Mouse (Mus musculus) ES-Bruce4 (cell line): ENCODE measurements around the gene Fgd2.
A peak's percentile ranks its signal among the peaks of the same experiment; 100 is the strongest.

Experiments
- CTCF ChIP-seq: IDR thresholded peaks from one replicate; pipeline ENCODE4 v1.8.1; 2011; ENCODE audit warnings: low read depth, low read length
- EP300 ChIP-seq: IDR thresholded peaks from 2 replicates; pipeline ENCODE4 v1.6.1; 2011; ENCODE audit warnings: low read depth, low read length; ENCODE audit not compliant: insufficient read depth
- POLR2A ChIP-seq: IDR thresholded peaks from one replicate; pipeline ENCODE4 v1.8.1; 2011; ENCODE audit warnings: low read length; ENCODE audit not compliant: insufficient read depth

- TF ChIP-seq CTCF (peak; percentile 94), POLR2A (no peak), EP300 (peak; percentile 44; the same call in 1 of the 2 replicates)
Observed at GRCm38 (mm10) chr17:29381472-29381871, 20.8 kb downstream of the Fgd2 start.
